Mouse (Mus musculus) lung, postnatal 0 days (tissue): ENCODE measurements around the gene Dus1l.

Experiments
- CTCF ChIP-seq: IDR thresholded peaks from 2 replicates; pipeline ENCODE4 v1.5.1; 2016; ENCODE audit warnings: antibody characterized with exemption, mild to moderate bottlenecking
- EP300 ChIP-seq: IDR thresholded peaks from 2 replicates; pipeline ENCODE4 v1.6.1; 2016; ENCODE audit warnings: antibody characterized with exemption, mild to moderate bottlenecking, control low read depth

DNA sequence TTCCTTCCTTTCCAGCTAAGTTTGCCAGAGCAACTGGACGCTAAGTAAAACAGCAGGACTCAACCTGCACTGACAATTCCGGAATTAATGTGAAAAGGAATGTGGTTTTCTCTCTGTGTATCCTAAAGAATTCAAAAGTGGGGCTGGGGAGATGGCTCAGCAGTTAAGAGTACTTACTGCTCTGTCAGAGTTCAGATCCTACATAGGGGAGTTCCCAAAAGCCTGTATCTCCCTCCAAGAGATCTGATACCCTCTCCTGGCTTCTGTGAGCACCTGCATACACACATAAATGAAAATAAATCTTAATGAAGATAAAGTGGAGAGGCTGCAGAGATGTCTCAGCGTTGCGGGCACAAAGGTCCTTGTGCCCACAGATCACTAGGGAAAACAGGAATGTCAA is 44.6 kb downstream of the Dus1l start:
- TF ChIP-seq CTCF (no peak), EP300 (no peak)
